Mouse (Mus musculus): Measurements from ENCODE around the gene Tmed9. TPM values are rescaled to one million over a fixed set of nuclear protein-coding genes. Genes with fewer than 3 reads are reported as not detected.

Gene Tmed9
- polyA plus RNA-seq, 1 experiment, result 191 TPM

DNA sequence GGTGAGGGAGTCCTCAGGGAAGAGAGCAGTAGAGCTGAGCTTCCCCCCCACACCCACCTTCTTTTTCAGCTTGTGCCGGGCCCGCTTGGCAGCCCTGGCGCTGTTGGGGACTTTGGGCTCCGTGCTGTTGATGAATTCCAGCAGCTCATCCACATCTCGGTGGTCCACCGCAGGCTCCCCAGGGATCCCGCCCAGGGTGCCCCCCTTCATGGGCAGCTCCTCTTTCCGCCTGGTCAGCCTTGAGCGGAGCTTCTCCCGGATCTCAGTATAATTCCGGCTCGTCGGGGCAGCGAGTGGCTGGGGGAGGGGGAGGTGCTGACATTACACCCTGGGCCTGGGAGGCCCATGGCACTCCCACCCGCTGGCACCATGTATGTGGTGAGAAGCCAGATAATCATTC is 24.5 kb upstream of the Tmed9 start:
- Histone ChIP-seq H3K4me3 (ENCODE audit: insufficient read depth, poor library complexity, severe bottlenecking) (no peak overlapping the region), H3K79me2 (ENCODE audit: control insufficient read depth, insufficient read depth) (no peaks in the 10 kb centered on the region), H3K79me3 (ENCODE audit: low read depth) (no peaks in the 10 kb centered on the region), H3ac (ENCODE audit: control insufficient read depth, insufficient read length, low read depth) (no peak overlapping the region), H3K27me3 (ENCODE audit: control insufficient read depth, insufficient read depth, insufficient read length) (no peaks in the 10 kb centered on the region), H3K36me3 (ENCODE audit: control insufficient read depth, insufficient read depth) (peaks cover 37% of the 10 kb centered on the region)
- no peak for TF ChIP-seq FOSL1 (IDR thresholded peaks at IDR 0.05; ENCODE audit: insufficient read depth, low read length, poor library complexity, severe bottlenecking)
- no peak for TF ChIP-seq MYOG (IDR thresholded peaks at IDR 0.05; ENCODE audit: control insufficient read depth, extremely low read depth, insufficient read length)
- no peak for TF ChIP-seq CTCF (IDR thresholded peaks at IDR 0.05; ENCODE audit: control insufficient read depth, insufficient read depth, insufficient read length)
- no peak for TF ChIP-seq USF1 (IDR thresholded peaks at IDR 0.05; ENCODE audit: low read depth)
- no peak for TF ChIP-seq CEBPB (IDR thresholded peaks at IDR 0.05; ENCODE audit: low read depth)
- no peak for TF ChIP-seq MYOD1 (IDR thresholded peaks at IDR 0.05; ENCODE audit: control insufficient read depth, insufficient read length, low read depth)
- no peak for TF ChIP-seq MAX (IDR thresholded peaks at IDR 0.05)

DNA sequence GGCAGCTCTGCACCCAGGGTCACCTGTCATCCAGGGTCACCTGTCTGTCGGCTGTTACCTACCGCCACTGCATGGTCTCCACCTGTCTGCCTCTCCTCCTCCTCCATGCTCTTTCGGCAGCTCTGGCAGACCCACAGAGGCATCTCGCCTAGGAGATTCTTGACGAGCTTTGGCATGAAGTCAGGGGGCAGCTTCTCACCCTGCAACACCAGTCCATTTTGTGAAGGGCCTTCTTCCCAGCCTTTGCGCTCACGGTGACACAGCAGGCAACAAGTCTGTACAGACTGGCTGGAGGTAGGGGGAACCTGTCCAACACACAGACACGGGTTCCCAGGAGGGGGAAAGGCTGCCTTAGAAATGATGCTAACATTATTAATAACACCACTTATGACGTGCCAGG is 17.6 kb upstream of the Tmed9 start:
- H3K4me3 ChIP-seq (ENCODE audit: insufficient read depth, poor library complexity, severe bottlenecking), result no peak overlapping the region
- H3K36me3 ChIP-seq (ENCODE audit: control insufficient read depth, insufficient read depth), result peaks cover 21% of the 10 kb centered on the region
- H3ac ChIP-seq (ENCODE audit: control insufficient read depth, insufficient read length, low read depth), result no peak overlapping the region
- no peak for TF ChIP-seq FOSL1 (IDR thresholded peaks at IDR 0.05; ENCODE audit: insufficient read depth, low read length, poor library complexity, severe bottlenecking)
- TF ChIP-seq USF1 (IDR thresholded peaks at IDR 0.05; ENCODE audit: low read depth), result no peak
- no peak for TF ChIP-seq MYOD1 (IDR thresholded peaks at IDR 0.05; ENCODE audit: control insufficient read depth, insufficient read length, low read depth)
- no peak for TF ChIP-seq CEBPB (IDR thresholded peaks at IDR 0.05; ENCODE audit: low read depth)
- no peak for TF ChIP-seq CTCF (IDR thresholded peaks at IDR 0.05; ENCODE audit: control insufficient read depth, insufficient read depth, insufficient read length)
- TF ChIP-seq MYOG (IDR thresholded peaks at IDR 0.05; ENCODE audit: control insufficient read depth, extremely low read depth, insufficient read length), result no peak
- no peak for TF ChIP-seq MAX (IDR thresholded peaks at IDR 0.05)
- no peaks in the 10 kb centered on the region for H3K27me3 ChIP-seq (ENCODE audit: control insufficient read depth, insufficient read depth, insufficient read length)
- peaks cover 3% of the 10 kb centered on the region for H3K79me3 ChIP-seq (ENCODE audit: low read depth)
- H3K79me2 ChIP-seq (ENCODE audit: control insufficient read depth, insufficient read depth), result peaks cover 35% of the 10 kb centered on the region

- H3K27me3 ChIP-seq (ENCODE audit: control insufficient read depth, insufficient read depth, insufficient read length), result no peaks in the 10 kb centered on the region
- TF ChIP-seq MYOD1 (IDR thresholded peaks at IDR 0.05; ENCODE audit: control insufficient read depth, insufficient read length, low read depth) (no peak), FOSL1 (IDR thresholded peaks at IDR 0.05; ENCODE audit: insufficient read depth, low read length, poor library complexity, severe bottlenecking) (no peak), MYOG (IDR thresholded peaks at IDR 0.05; ENCODE audit: control insufficient read depth, extremely low read depth, insufficient read length) (no peak), CEBPB (IDR thresholded peaks at IDR 0.05; ENCODE audit: low read depth) (no peak), CTCF (IDR thresholded peaks at IDR 0.05; ENCODE audit: control insufficient read depth, insufficient read depth, insufficient read length) (no peak), MAX (IDR thresholded peaks at IDR 0.05) (no peak), USF1 (IDR thresholded peaks at IDR 0.05; ENCODE audit: low read depth) (no peak)
- H3K79me2 ChIP-seq (ENCODE audit: control insufficient read depth, insufficient read depth), result peaks cover 51% of the 10 kb centered on the region
- H3K79me3 ChIP-seq (ENCODE audit: low read depth), result peaks cover 10% of the 10 kb centered on the region
- peaks cover 24% of the 10 kb centered on the region for H3K36me3 ChIP-seq (ENCODE audit: control insufficient read depth, insufficient read depth)
- no peak overlapping the region for H3ac ChIP-seq (ENCODE audit: control insufficient read depth, insufficient read length, low read depth)
- no peak overlapping the region for H3K4me3 ChIP-seq (ENCODE audit: insufficient read depth, poor library complexity, severe bottlenecking)
These were observed 16.0 kb upstream of the Tmed9 start for GRCm38 (mm10) chr13:55557499-55557898.

GRCm38 (mm10) chr13:55563266-55563879 is 10.2 kb upstream of the Tmed9 start:
- peaks cover 8% of the 10 kb centered on the region for H3K36me3 ChIP-seq (ENCODE audit: control insufficient read depth, insufficient read depth)
- H3K4me3 ChIP-seq (ENCODE audit: insufficient read depth, poor library complexity, severe bottlenecking), result no peak overlapping the region
- H3K27me3 ChIP-seq (ENCODE audit: control insufficient read depth, insufficient read depth, insufficient read length), result no peaks in the 10 kb centered on the region
- H3ac ChIP-seq (ENCODE audit: control insufficient read depth, insufficient read length, low read depth), result no peak overlapping the region
- no peak for TF ChIP-seq MYOD1 (IDR thresholded peaks at IDR 0.05; ENCODE audit: control insufficient read depth, insufficient read length, low read depth)
- TF ChIP-seq CEBPB (IDR thresholded peaks at IDR 0.05; ENCODE audit: low read depth), result no peak
- TF ChIP-seq USF1 (IDR thresholded peaks at IDR 0.05; ENCODE audit: low read depth), result no peak
- TF ChIP-seq MYOG (IDR thresholded peaks at IDR 0.05; ENCODE audit: control insufficient read depth, extremely low read depth, insufficient read length), result no peak
- TF ChIP-seq MAX (IDR thresholded peaks at IDR 0.05), result no peak
- TF ChIP-seq FOSL1 (IDR thresholded peaks at IDR 0.05; ENCODE audit: insufficient read depth, low read length, poor library complexity, severe bottlenecking), result no peak
- no peak for TF ChIP-seq CTCF (IDR thresholded peaks at IDR 0.05; ENCODE audit: control insufficient read depth, insufficient read depth, insufficient read length)
- H3K79me3 ChIP-seq (ENCODE audit: low read depth), result peaks cover 40% of the 10 kb centered on the region
- peaks cover 93% of the 10 kb centered on the region for H3K79me2 ChIP-seq (ENCODE audit: control insufficient read depth, insufficient read depth)

DNA sequence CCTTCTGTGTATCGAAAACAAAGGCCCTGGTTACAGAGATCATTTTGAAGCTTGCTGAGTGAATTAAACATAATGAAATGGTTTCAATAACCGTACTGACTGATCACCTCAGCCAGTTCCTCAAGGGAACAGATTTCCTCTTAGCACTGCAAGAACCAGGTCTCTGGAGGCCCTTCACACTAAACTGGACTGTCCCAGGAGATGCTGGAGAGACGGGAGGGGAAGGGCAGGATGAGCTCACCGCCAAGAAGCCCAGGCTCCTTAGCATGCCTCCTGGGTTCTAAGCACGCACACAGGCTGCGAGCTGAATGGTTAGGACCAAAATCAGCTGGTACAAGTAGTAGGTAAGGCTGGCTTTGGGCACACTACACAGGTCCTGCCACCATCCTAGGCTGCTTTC is 6.5 kb upstream of the Tmed9 start:
- Histone ChIP-seq H3K36me3 (ENCODE audit: control insufficient read depth, insufficient read depth) (peaks cover 7% of the 10 kb centered on the region), H3K4me3 (ENCODE audit: insufficient read depth, poor library complexity, severe bottlenecking) (no peak overlapping the region), H3ac (ENCODE audit: control insufficient read depth, insufficient read length, low read depth) (no peak overlapping the region), H3K79me2 (ENCODE audit: control insufficient read depth, insufficient read depth) (peaks cover 98% of the 10 kb centered on the region), H3K79me3 (ENCODE audit: low read depth) (peaks cover 58% of the 10 kb centered on the region), H3K27me3 (ENCODE audit: control insufficient read depth, insufficient read depth, insufficient read length) (no peaks in the 10 kb centered on the region)
- TF ChIP-seq MAX (IDR thresholded peaks at IDR 0.05) (no peak), MYOD1 (IDR thresholded peaks at IDR 0.05; ENCODE audit: control insufficient read depth, insufficient read length, low read depth) (no peak), USF1 (IDR thresholded peaks at IDR 0.05; ENCODE audit: low read depth) (no peak), CEBPB (IDR thresholded peaks at IDR 0.05; ENCODE audit: low read depth) (no peak), MYOG (IDR thresholded peaks at IDR 0.05; ENCODE audit: control insufficient read depth, extremely low read depth, insufficient read length) (no peak), CTCF (IDR thresholded peaks at IDR 0.05; ENCODE audit: control insufficient read depth, insufficient read depth, insufficient read length) (no peak), FOSL1 (IDR thresholded peaks at IDR 0.05; ENCODE audit: insufficient read depth, low read length, poor library complexity, severe bottlenecking) (no peak)
